Mouse (Mus musculus) forebrain, embryonic 10.5 days (tissue): ENCODE measurements around the gene Arl16. TPM values are rescaled to one million over a fixed set of nuclear protein-coding genes. Genes with fewer than 3 reads are reported as not detected.

ENCODE experiments used
- DNase-seq: peaks from one replicate; pipeline ENCODE4 v3.0.0-alpha.2; 2017; ENCODE audit warnings: low spot score; ENCODE audit errors: extremely low spot score
- H3K27ac ChIP-seq: fragments of 300-500 bp; sonication (generic); 2 replicates; pipeline ENCODE4 v1.5.1; 2016; ENCODE audit warnings: mild to moderate bottlenecking
- H3K27me3 ChIP-seq: fragments of 300-500 bp; sonication (generic); 2 replicates; pipeline ENCODE4 v1.6.1; 2016; ENCODE audit warnings: mild to moderate bottlenecking; ENCODE audit not compliant: poor library complexity, severe bottlenecking
- H3K36me3 ChIP-seq: fragments of 300-500 bp; sonication (generic); replicated peaks from 2 replicates; pipeline ENCODE4 v1.6.1; 2016; ENCODE audit warnings: mild to moderate bottlenecking, moderate library complexity
- H3K4me1 ChIP-seq: fragments of 300-500 bp; sonication (generic); 2 replicates; pipeline ENCODE4 v1.6.1; 2016
- H3K4me3 ChIP-seq: fragments of 300-500 bp; sonication (generic); 2 replicates; pipeline ENCODE4 v1.5.1; 2016; ENCODE audit warnings: mild to moderate bottlenecking, moderate library complexity
- H3K9me3 ChIP-seq: fragments of 300-500 bp; sonication (generic); 2 replicates; pipeline ENCODE4 v1.6.1; 2016; ENCODE audit warnings: mild to moderate bottlenecking, moderate library complexity
- WGBS: fragments of 180-500 bp; shearing (Covaris S2); methylation state at CpG from one replicate; pipeline ENCODE4 v1.1.7; 2016; 5-methylcytosine and 5-hydroxymethylcytosine counted together
- polyA plus RNA-seq: library from polyadenylated mRNA; unstranded; fragments of >200 nt; fragmentation: Nextera tagmentation; extraction: Ambion mirVana; gene quantifications from 2 replicates; pipeline ENCODE4 v1.2.1, GENCODE M21; 2016

Gene Arl16
- polyA plus RNA-seq, 1 experiment from 2014 or later, result 62.1 TPM

DNA sequence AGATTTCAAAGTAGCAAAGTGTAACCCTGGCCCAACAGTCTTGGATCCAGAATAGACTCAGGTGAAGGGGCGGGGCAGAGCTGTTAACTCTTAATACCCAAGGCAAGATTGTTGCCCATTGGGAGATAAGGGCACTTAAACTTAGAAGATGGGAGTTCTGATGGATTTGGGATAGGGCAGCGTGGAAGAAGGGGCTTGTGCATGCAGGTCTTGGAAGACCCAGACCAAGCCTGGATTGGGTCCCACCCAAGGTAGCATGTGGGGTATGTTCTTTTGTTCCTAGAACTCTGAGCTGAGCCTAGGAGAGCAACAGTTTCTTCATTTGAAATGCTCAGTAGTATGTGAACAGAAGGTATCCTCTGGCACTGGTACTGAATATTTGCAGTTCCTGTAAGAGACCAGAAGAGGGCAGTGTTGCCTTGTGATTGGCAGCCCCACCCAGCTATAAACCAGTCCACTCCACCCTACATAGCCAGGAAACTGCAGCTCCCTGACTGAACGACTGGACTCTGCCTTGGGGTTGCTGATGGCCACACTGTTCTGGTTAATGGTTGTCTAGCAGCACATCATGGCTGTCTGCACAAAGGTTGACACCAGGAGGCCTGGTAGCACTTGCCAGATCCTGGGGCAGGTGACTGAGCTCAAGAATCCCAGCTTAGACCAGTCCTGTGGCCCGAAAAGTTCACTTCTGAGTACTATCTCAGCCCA, 21.8 kb upstream of the Arl16 start:
- Histone ChIP-seq H3K9me3 (no peaks in the 10 kb centered on the region), H3K27me3 (no peaks in the 10 kb centered on the region), H3K4me3 (peak overlapping the region; percentile 21), H3K27ac (peak overlapping the region; percentile 22; the same call in 1 of the 2 replicates), H3K36me3 (peaks cover 54% of the 10 kb centered on the region), H3K4me1 (peaks cover 69% of the 10 kb centered on the region)
- DNase-seq, result peak; percentile 67
- WGBS, result 65% methylated on average over 4 of the region's 4 CpGs

DNA sequence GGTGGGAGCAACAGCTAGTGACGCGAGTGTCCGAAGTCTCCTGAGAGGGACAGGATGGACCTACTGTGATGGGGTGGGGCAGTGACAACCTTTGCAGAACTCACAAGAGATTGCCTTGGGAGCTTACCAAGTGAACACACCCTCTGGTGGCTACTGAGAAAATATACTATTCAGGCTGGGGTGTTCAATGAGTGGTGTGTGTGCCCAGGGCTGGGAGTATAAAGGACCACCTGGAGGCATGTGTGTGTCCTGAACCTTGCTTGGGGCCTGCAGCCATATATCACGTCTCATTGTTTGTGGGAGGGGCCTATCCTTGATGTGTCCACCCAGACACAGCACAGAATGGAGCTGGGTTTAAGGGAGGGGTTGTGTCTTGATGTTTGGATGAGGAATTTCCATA, 21.1 kb upstream of the Arl16 start:
- Histone ChIP-seq H3K9me3 (no peaks in the 10 kb centered on the region), H3K27me3 (no peaks in the 10 kb centered on the region), H3K4me1 (peaks cover 69% of the 10 kb centered on the region), H3K27ac (no peak overlapping the region), H3K36me3 (peaks cover 54% of the 10 kb centered on the region), H3K4me3 (0 out of 2 replicates have a peak overlapping the region, but pooled peaks have one; percentile 21)
- no peak for DNase-seq
- 83% methylated on average over 4 of the region's 4 CpGs for WGBS

DNA sequence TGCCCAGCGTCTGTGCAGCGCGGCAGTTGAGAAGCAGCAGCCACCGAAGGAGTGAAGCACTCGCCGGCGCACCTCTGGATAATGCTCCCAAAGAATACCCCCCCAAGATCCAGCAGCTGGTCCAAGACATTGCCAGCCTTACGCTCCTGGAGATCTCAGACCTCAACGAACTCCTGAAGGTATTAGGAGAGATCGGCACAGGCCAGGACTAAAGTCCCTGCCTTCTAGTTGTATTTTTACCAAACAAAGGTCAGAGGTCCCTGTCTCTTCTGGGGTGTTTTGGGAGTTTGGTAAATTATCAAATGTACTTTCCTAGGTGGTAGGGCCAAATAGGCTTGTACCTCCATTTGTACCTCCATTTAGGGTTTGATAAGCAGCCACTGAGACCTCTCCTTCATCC, 17.8 kb upstream of the Arl16 start:
- Histone ChIP-seq H3K27ac (peak overlapping the region; percentile 97), H3K9me3 (no peaks in the 10 kb centered on the region), H3K27me3 (no peaks in the 10 kb centered on the region), H3K4me3 (peak overlapping the region; percentile 99), H3K4me1 (peaks cover 40% of the 10 kb centered on the region), H3K36me3 (peaks cover 85% of the 10 kb centered on the region)
- DNase-seq, result no peak
- 12% methylated on average over 10 of the region's 10 CpGs for WGBS

DNA sequence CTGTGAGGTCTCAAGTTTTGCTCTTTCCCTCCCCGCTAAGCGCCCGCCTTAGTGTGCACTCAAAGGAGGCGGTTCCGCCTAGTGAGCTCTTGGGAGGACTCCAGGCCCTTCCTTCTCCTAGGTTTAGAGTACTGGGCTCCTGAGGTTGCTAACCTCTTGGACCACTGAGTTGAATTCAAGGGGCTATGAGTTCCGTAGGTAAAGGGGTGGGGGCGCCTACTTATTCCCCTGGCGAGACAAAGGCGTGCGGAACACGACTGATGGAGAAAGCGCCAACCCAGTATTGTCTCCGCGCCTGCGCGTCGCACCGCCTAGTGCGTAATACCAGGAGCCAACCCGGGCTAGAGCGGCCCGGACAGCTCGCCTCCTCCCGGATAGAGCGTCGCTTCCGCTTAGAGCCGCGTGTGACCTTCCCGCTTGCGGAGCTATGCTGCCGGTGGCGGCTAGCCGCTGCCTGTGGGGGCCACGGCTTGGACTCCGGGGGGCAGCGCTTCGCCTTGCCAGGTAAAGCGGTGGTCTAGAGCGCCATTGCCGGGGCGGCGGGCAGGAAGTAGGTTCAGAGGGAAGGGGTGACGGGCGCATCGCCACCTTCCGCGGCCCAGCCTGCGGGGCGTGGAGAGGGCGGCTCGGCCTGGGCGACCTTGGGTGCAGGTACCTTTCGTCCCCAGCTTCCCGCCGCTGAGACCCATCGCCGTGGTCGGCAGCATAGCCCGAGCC, 17.0 kb upstream of the Arl16 start, which contains the start of gene Mrpl12:
TSS of gene Mrpl12 (plus strand) at position 349 of the 717 bp plus-strand sequence.
- 1% methylated on average over 60 of the region's 60 CpGs for WGBS
- peak within 1 kb of the TSS; percentile 97 for H3K27ac ChIP-seq
- DNase-seq, result peak; percentile 91
- H3K4me3 ChIP-seq, result peak within 1 kb of the TSS; percentile 99
- H3K9me3 ChIP-seq, result no peaks in the 10 kb centered on the region
- H3K4me1 ChIP-seq, result peaks cover 32% of the 10 kb centered on the region
- peaks cover 85% of the 10 kb centered on the region for H3K36me3 ChIP-seq
- no peaks in the 10 kb centered on the region for H3K27me3 ChIP-seq

DNA sequence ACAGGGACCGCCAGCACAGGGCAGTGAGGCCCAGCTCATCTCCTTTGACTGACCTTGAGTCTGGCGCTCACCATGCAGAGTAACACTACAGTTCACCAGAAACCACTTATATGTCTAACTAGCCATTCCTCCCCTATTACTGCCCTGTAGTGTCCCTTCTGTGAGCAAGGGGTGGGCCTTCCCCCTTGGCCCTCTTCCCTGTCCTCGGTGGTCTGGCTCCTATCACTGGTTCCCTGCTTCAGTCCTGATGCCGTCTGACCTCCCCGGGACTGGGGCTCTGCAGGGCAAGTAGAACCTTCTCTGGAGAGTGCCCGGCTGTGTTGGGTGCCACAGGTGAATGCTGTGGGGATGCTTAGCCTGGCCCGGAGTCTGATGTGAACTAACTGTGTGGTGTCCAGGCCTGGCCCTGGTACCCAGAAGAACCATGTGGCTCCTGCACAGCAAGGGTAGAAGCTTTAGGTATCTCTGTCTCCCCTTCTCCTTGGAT, 16.1 kb upstream of the Arl16 start:
- H3K36me3 ChIP-seq, result peaks cover 85% of the 10 kb centered on the region
- 91% methylated on average over 7 of the region's 7 CpGs for WGBS
- H3K27ac ChIP-seq, result peak overlapping the region; percentile 97
- H3K4me1 ChIP-seq, result peaks cover 28% of the 10 kb centered on the region
- H3K27me3 ChIP-seq, result no peaks in the 10 kb centered on the region
- no peaks in the 10 kb centered on the region for H3K9me3 ChIP-seq
- peak overlapping the region; percentile 99 for H3K4me3 ChIP-seq
- DNase-seq, result no peak

DNA sequence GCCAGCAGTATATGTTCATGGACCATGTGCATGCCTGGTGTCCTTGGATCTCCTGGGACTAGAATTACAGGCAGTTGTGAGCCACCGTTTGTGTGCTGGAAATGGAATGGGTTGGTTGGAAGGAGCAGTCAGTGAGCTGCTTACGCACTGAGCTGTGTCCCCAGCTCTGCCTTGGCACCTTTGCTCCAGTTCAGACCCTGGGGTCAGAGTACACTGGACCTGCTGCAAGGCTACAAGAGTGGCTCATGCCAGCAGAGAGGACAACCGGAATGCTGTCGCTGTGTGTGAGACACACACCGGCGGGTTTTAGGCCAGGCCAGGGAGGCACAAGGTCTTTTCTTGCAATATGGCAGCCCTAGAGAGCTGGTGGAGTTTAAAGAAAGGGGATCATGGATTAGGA, 4.6 kb upstream of the Arl16 start:
- peaks cover 80% of the 10 kb centered on the region for H3K36me3 ChIP-seq
- H3K27me3 ChIP-seq, result no peaks in the 10 kb centered on the region
- WGBS, result 94% methylated on average over 6 of the region's 6 CpGs
- H3K9me3 ChIP-seq, result no peaks in the 10 kb centered on the region
- no peak for DNase-seq
- no peak overlapping the region for H3K27ac ChIP-seq
- peaks cover 11% of the 10 kb centered on the region for H3K4me1 ChIP-seq
- no peak overlapping the region for H3K4me3 ChIP-seq

DNA sequence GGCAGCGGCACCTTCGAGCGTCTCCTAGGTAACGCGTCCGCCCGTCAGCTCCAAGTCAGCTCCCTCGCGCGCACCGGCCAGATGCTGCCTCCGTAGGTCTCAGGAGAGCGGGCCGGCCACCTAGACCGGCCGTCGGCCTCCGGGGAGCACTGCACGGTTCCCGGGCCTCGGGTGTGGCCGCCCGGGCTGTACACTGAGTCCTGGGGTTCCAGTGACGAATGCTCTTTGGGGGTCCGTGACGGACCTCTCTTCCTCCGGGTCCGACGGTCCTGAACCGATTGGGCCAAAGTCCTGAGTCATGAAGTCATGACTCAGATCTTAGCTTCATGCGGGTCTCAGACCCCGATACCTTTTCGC, 307 bp upstream of the Arl16 start:
- no peaks in the 10 kb centered on the region for H3K9me3 ChIP-seq
- under 1% methylated on average over 33 of the region's 33 CpGs for WGBS
- no peaks in the 10 kb centered on the region for H3K27me3 ChIP-seq
- peak overlapping the region; percentile 68 for H3K4me3 ChIP-seq
- DNase-seq, result no peak
- H3K27ac ChIP-seq, result peak overlapping the region; percentile 89
- H3K4me1 ChIP-seq, result peaks cover 27% of the 10 kb centered on the region
- peaks cover 69% of the 10 kb centered on the region for H3K36me3 ChIP-seq

DNA sequence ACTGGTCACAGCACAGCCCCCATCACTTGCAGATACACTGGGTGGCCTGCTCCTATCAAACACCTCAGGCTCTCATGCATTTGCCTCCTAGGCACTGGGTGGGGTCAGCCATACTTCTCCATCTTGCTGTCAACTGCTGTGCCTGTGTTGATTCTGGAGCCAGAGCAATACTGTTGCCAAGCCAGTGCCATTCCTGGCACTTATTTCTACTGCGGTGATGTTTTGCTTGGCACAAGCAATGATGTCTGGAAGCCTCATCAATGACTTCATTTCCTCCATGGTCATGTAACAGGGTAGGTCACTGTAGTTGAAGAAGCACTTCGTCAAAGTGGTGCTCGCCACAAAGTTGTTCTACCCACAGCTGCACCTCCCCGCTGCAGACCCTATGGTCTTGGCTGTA, 1.9 kb downstream of the Arl16 start:
- no peak for DNase-seq
- peak overlapping the region; percentile 68 for H3K4me3 ChIP-seq
- no peak overlapping the region for H3K27ac ChIP-seq
- H3K36me3 ChIP-seq, result peaks cover 69% of the 10 kb centered on the region
- WGBS, result 95% methylated on average over 4 of the region's 4 CpGs
- H3K4me1 ChIP-seq, result peaks cover 27% of the 10 kb centered on the region
- H3K9me3 ChIP-seq, result no peaks in the 10 kb centered on the region
- no peaks in the 10 kb centered on the region for H3K27me3 ChIP-seq

DNA sequence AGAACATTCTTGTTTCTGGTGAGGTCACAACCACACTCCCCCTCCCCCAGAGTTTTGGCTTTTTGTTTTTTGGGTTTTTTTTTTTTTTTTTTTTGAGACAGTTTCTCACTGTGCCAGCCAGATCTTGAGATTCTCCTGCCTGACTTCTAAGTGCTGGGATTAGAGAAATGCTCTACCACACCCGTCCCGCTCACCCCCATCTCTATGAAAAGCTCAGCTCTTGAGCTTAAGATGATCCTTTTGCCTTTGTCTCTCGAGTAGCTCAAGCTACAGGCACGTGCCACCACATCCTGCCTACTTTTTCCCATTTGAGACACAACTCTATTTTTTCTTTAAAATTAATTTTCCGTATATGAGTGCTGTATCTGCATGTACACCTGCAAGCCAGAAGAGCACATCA, 3.0 kb downstream of the Arl16 start:
- Histone ChIP-seq H3K27ac (no peak overlapping the region), H3K4me1 (peaks cover 29% of the 10 kb centered on the region), H3K27me3 (no peaks in the 10 kb centered on the region), H3K36me3 (peaks cover 69% of the 10 kb centered on the region), H3K9me3 (no peaks in the 10 kb centered on the region), H3K4me3 (no peak overlapping the region)
- 89% methylated on average over 5 of the region's 5 CpGs for whole genome bisulfite sequencing
- DNase-seq, result no peak

DNA sequence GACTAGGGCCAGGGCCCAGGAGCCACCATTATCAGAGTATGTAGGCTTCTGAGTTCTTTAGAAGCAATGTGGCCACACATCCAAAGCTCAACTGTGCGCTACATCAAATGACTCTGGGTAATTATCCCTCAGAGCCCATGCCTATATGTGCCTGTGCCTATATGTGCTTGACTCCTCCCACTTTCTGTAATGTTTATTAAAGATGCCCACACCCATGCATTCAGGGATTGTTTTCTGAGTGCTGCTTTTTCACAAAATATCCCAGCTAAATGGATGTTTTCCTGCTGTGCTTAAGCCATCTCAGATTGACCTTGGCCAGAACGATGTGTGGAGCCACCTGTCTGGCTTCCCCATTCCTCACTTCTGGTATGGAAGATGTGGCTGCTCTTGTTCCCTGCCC, 3.9 kb downstream of the Arl16 start:
- H3K36me3 ChIP-seq, result peaks cover 72% of the 10 kb centered on the region
- H3K27me3 ChIP-seq, result no peaks in the 10 kb centered on the region
- H3K4me1 ChIP-seq, result peaks cover 34% of the 10 kb centered on the region
- H3K4me3 ChIP-seq, result no peak overlapping the region
- H3K9me3 ChIP-seq, result no peaks in the 10 kb centered on the region
- WGBS, result 91% methylated on average over 2 of the region's 2 CpGs
- no peak overlapping the region for H3K27ac ChIP-seq
- no peak for DNase-seq

DNA sequence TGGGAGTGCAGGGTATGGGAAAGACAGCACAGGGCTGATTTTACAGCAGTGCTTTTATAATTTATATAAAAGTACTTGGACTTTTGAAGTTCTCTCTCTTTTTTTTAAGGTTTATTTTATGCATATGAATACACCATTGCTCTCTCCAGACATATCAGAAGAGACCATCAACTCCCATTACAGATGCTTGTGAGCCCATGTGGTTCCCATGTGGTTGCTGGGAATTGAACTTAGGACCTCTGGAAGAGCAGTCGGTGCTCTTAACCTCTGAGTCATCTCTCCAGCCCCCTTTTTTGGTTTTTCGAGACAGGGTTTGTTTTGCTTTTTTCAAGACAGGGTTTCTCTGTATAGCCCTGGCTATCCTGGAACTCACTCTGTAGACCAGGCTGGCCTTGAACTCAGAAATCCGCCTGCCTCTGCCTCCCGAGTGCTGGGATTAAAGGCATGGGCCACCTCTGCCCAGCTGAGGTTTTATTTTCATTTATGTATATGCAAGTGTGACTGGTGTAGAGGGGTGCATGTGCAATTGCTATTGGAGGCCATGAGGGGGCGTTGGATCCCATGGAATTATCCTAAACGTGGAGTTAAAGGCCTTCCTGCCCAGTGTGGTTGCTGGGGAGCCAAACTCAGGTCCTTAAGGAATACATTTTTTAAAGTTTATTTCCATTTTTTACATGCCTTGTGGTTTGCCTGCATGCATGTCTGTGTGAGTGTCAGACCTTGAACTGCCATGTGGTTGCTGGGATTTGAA, 8.4 kb downstream of the Arl16 start:
- H3K4me3 ChIP-seq, result peak overlapping the region; percentile 79
- no peaks in the 10 kb centered on the region for H3K27me3 ChIP-seq
- peaks cover 30% of the 10 kb centered on the region for H3K4me1 ChIP-seq
- peak overlapping the region; percentile 92; the same call in 1 of the 2 replicates for H3K27ac ChIP-seq
- 75% methylated on average over 6 of the region's 6 CpGs for WGBS
- no peaks in the 10 kb centered on the region for H3K9me3 ChIP-seq
- H3K36me3 ChIP-seq, result peaks cover 67% of the 10 kb centered on the region
- no peak for DNase-seq

DNA sequence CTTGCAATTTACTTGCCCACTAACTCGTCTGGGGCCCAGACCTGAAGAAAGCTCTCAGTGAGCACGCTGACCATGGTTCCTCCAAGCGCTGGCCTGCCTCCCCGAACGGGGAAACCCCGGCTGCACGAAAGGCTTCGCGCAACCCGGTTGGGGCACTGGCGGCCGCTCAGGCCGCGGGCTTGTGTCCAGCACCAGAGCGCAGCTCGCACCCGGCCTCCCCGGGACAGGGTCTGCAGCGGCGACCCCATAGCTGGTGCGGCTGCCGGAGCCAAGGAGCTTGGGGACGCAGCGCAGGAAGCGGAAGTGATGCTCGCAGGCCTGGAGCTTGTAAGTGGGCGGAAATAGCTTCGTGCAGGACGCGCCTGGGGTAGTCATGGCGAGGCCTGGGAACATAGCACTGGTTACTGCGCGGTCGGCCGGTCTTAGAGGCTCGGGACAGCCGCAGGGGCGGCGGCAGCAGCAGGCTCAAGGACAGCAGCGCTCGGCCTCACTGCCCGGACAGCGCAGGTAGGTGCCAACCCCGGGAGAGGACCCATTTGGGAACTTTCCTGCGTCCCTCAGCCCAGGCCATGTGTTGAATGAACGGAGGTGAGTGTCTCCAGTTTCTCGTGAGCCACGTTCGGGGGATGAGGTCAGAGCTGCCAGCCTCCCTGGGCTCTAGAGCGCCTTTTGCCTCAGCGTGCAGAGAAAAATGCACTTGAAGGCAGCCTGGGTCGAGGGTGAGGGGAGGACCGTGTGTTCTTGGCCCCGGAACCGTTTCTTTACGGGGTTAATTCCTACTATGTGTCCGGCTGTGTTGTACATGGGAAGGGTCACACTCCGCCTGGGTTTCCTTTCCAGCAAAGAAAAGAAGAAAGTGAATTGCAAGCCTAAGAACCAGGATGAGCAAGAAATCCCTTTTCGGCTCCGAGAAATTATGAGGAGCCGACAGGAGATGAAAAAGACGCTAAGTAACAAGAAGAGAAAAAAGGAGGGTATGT, 9.3 kb downstream of the Arl16 start, which contains the start of the genes Oxld1 and Ccdc137:
TSS of gene Oxld1 (minus strand) at position 297 of the 980 bp plus-strand sequence.
TSS of gene Ccdc137 (plus strand) at position 344 of the 980 bp plus-strand sequence.
- 5% methylated on average over 62 of the region's 62 CpGs for WGBS
- Histone ChIP-seq H3K4me3 (peak within 1 kb of the TSS; percentile 79), H3K4me1 (peaks cover 30% of the 10 kb centered on the region), H3K9me3 (no peaks in the 10 kb centered on the region), H3K27me3 (no peaks in the 10 kb centered on the region), H3K36me3 (peaks cover 57% of the 10 kb centered on the region), H3K27ac (peak within 1 kb of the TSS; percentile 92)
- DNase-seq, result peak; percentile 85
